ENCODE assay signal across 8 mouse cellular contexts in the genomic region with DNA sequence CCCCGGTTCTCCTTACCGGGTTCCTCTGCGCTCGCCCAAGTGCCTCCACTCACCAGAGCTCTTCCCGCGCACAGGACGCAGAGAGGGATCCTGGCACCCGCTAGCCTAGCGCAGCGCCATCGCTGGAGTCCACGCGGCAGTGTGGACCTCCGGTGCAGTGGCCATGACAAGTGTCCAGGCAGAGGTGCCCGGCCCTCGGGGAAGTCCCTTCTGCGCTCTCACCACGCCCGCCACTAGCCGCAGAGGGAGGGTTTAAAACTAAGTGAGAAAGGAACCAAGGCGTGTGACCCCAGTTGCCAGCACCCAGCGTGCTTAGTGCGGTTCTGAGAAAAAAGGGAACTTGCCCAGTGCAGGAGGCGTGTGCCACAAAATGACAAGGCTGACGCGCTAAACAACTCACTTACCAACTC. TPM values are rescaled to one million over a fixed set of nuclear protein-coding genes. Genes with fewer than 3 reads are reported as not detected.
DNase-seq lines count a peak whose midpoint lies in the region; ATAC-seq lines count a peak whose summit lies in the region.

A gene (minus strand): TSS at position 207 of the 410 bp plus-strand sequence.

- no peak for DNase-seq in frontal cortex, postnatal 25 days (ENCODE audit: low spot score in 2 of 2)
- DNase-seq in R1 (ENCODE audit: low read depth, low spot score): peak; percentile 13
- DNase-seq in lung, postnatal 10 days: peak; percentile 2
- no peak for DNase-seq in cerebellum, adult 18-20 months

- no peaks in the 10 kb centered on the region for H3K9me3 ChIP-seq in forebrain, embryonic 15.5 days
- no peaks in the 10 kb centered on the region for H3K9me3 ChIP-seq in hindbrain, embryonic 15.5 days

- H3K27me3 ChIP-seq in forebrain, embryonic 15.5 days: peaks cover 5% of the 10 kb centered on the region; the same call in 1 of the 2 replicates
- H3K27me3 ChIP-seq in hindbrain, embryonic 15.5 days: peaks cover 13% of the 10 kb centered on the region; the same call in 1 of the 2 replicates

- ATAC-seq in frontal cortex, adult (ENCODE audit: low TSS enrichment): peak; percentile 67
- no peak for ATAC-seq in forebrain, embryonic 15.5 days (replicated peaks)
- peak; percentile 42; the same call in 1 of the 2 replicates for ATAC-seq in hindbrain, embryonic 15.5 days (ENCODE audit: low FRiP score, low read depth)
- ATAC-seq in neutrophil, adult 5-6 weeks (ENCODE audit: extremely low read depth, insufficient number of reproducible peaks, low FRiP score, poor library complexity, severe bottlenecking): peak; percentile 76

- no peak within 1 kb of the TSS for H3K9ac ChIP-seq in forebrain, embryonic 15.5 days (replicated peaks)
- no peak within 1 kb of the TSS for H3K9ac ChIP-seq in hindbrain, embryonic 15.5 days

- H3K4me2 ChIP-seq in forebrain, embryonic 15.5 days (replicated peaks): peak within 1 kb of the TSS; percentile 44
- H3K4me2 ChIP-seq in hindbrain, embryonic 15.5 days: peak within 1 kb of the TSS; percentile 70

- no peak within 1 kb of the TSS for H3K27ac ChIP-seq in forebrain, embryonic 15.5 days (replicated peaks)
- H3K27ac ChIP-seq in hindbrain, embryonic 15.5 days (replicated peaks): no peak within 1 kb of the TSS

- peaks cover 9% of the 10 kb centered on the region for H3K4me1 ChIP-seq in forebrain, embryonic 15.5 days
- H3K4me1 ChIP-seq in hindbrain, embryonic 15.5 days (replicated peaks): peaks cover 6% of the 10 kb centered on the region

- peak within 1 kb of the TSS; percentile 23 for H3K4me3 ChIP-seq in forebrain, embryonic 15.5 days
- H3K4me3 ChIP-seq in hindbrain, embryonic 15.5 days: peak within 1 kb of the TSS; percentile 31

- H3K36me3 ChIP-seq in forebrain, embryonic 15.5 days: no peaks in the 10 kb centered on the region
- no peaks in the 10 kb centered on the region for H3K36me3 ChIP-seq in hindbrain, embryonic 15.5 days

- 4% methylated on average over 26 of the region's 26 CpGs for WGBS in forebrain, embryonic 15.5 days
- 4% methylated on average over 26 of the region's 26 CpGs for WGBS in hindbrain, embryonic 15.5 days

RNA-seq across cellular contexts. Expression of the gene that starts here (rescaled TPM):
- polyA plus RNA-seq in forebrain, embryonic 15.5 days (2015; fragmentation: Nextera tagmentation; extraction: Ambion mirVana): 0.10 TPM in 1 of 2 replicates, not detected in the other
- polyA plus RNA-seq in hindbrain, embryonic 15.5 days (2015; fragmentation: Nextera tagmentation; extraction: Ambion mirVana): not detected in 2 replicates
- 1.0 and 1.5 TPM in 2 replicates for total RNA-seq in neutrophil, adult 5-6 weeks (2017)

Comparison
In these comparisons a context has a peak if more than half of its experiments do, and no peak if none do; other contexts are left out.
1. Peak in ATAC-seq, H3K4me3 ChIP-seq and H3K4me2 ChIP-seq in hindbrain, embryonic 15.5 days; RNA of the gene not detected or under 1 TPM.
2. DNase-seq: peak in R1 (single experiment) and lung, postnatal 10 days (single experiment); none in frontal cortex, postnatal 25 days (0 of 2) and cerebellum, adult 18-20 months (0 of 2).